Mouse (Mus musculus): ENCODE measurements at regions not wholly inside any gene's neighbourhood (a gene's known extent, or its start where the extent isn't known, plus 50 kb on each side); places are given as distances from the start of the nearest gene placed in this dataset.

DNA sequence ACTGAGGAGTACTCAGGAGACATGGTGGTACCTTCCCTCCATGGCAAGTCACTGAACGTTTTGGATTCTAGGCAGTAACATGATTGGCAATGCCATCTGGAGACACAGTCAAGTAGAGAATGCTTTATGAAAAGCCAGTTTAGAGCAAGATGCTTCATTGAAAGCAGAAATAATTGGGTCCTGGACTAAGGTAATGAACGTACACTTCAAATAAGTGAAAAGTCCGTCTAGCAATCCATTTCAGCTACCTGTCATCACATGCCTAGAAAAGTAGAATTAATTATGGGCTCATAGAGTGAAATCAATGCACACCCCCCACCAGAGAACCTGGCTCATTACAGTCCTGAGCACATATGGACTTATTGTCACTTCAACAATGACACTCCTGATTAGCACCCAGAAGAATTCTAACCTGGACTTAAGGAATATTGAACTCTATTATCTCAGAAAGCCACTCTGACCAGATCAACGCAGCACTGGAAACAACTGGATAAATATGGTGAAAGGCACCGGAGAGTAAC, 263.8 kb downstream of the Dcdc2c start:
- TF ChIP-seq POLR2A (IDR thresholded peaks at IDR 0.05; ENCODE audit: low read depth, low read length) (no peak), CTCF (conservative IDR thresholded peaks at IDR 0.05; ENCODE audit: insufficient read depth, insufficient read length, low read depth, low read length) (no peak)
